Mouse (Mus musculus): ENCODE data around the gene Tmem273. TPM values are rescaled to one million over a fixed set of nuclear protein-coding genes. Genes with fewer than 3 reads are reported as not detected.

Gene Tmem273
- polyA plus RNA-seq, 1 experiment from 2014 or later: 0.30 TPM

DNA sequence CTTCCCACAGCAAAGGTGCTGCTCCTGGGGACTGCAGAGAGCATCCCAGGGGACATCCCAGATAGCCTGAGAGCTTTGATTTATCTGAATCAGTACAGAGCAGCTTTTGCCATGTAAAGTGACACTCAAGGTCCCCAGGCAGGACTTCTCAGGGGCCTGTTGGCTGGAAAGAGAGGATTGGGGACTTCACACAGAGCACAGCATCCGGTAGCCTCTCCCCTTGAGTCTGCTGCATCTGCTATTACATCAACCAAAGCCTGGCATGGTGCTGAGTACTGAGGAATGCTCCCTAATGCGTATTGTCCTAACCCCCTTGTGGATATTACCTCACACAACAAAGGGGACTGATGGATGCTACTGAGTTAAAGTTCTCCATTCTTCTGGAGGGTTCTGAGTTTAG lies 75.9 kb downstream of the Tmem273 start:
- H3K27ac ChIP-seq: peak overlapping the region; percentile 81
- no peaks in the 10 kb centered on the region for H3K9me3 ChIP-seq (replicated peaks; ENCODE audit: low read length)
- H3K36me3 ChIP-seq (ENCODE audit: insufficient read depth, low read length): no peaks in the 10 kb centered on the region
- H3K4me3 ChIP-seq (replicated peaks; ENCODE audit: low read depth, low read length): no peak overlapping the region
- WGBS: 56% methylated on average over 2 of the region's 2 CpGs
- no peak overlapping the region for H3K4me2 ChIP-seq (ENCODE audit: low read length)
- H3K27me3 ChIP-seq (ENCODE audit: insufficient read depth, low read length): 0 out of 2 replicates have a peak, but pooled peaks cover 7% of the 10 kb centered on the region
- ATAC-seq (replicated peaks; ENCODE audit: low FRiP score, low read depth) (no peak; the same call in 1 of the 2 replicates), DNase-seq (ENCODE audit: low spot score) (peak; percentile 51)
- H3K9ac ChIP-seq (ENCODE audit: low read depth, low read length): no peak overlapping the region
- no peak for TF ChIP-seq CTCF (IDR thresholded peaks at IDR 0.05; ENCODE audit: low read depth)
- no peaks in the 10 kb centered on the region; the same call in 1 of the 2 replicates for H3K4me1 ChIP-seq (replicated peaks; ENCODE audit: insufficient read depth, low read length)

DNA sequence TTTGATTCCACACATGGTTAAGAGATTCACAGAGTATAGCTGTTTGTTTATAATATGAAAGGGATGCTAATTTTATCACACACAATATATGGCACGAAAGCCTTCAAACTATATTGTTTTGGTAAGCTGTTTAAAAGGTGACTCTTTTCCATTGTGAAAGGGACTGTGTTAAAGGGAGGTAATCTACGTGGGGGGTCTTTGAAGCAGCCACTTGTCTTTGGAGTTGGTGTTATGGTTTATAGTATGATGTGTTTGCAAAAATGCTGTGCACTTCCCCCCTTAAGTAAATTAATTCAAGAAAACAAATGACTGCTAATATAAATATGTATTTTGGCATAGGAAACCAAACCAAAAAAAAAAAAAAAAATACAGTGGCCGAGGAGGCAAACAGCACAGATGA lies 79.6 kb downstream of the Tmem273 start:
- peak; percentile 59 for DNase-seq (ENCODE audit: low spot score)
- Histone ChIP-seq H3K36me3 (ENCODE audit: insufficient read depth, low read length) (no peaks in the 10 kb centered on the region), H3K4me3 (replicated peaks; ENCODE audit: low read depth, low read length) (no peak overlapping the region), H3K9me3 (replicated peaks; ENCODE audit: low read length) (no peaks in the 10 kb centered on the region), H3K27ac (0 out of 2 replicates have a peak overlapping the region, but pooled peaks have one; percentile 42), H3K9ac (ENCODE audit: low read depth, low read length) (no peak overlapping the region), H3K27me3 (ENCODE audit: insufficient read depth, low read length) (no peaks in the 10 kb centered on the region), H3K4me1 (replicated peaks; ENCODE audit: insufficient read depth, low read length) (no peaks in the 10 kb centered on the region; the same call in 1 of the 2 replicates), H3K4me2 (ENCODE audit: low read length) (no peak overlapping the region)
- WGBS: 65% methylated on average over 3 of the region's 3 CpGs
- no peak for ATAC-seq (replicated peaks; ENCODE audit: low FRiP score, low read depth)
- no peak for TF ChIP-seq CTCF (IDR thresholded peaks at IDR 0.05; ENCODE audit: low read depth)

Other genes with a start within 250 kb of the Tmem273 start
- gene Prrxl1, start 186.6 kb upstream of the Tmem273 start, polyA plus RNA-seq (2015; fragmentation: Nextera tagmentation; extraction: Ambion mirVana): 0.04 TPM in 1 of 2 replicates, not detected in the other
- gene 3425401B19Rik, start 100.7 kb upstream of the Tmem273 start, polyA plus RNA-seq (2015; fragmentation: Nextera tagmentation; extraction: Ambion mirVana): 0.04 and 0.12 TPM in 2 replicates
- gene Fam170b, start 48.0 kb downstream of the Tmem273 start, polyA plus RNA-seq (2015; fragmentation: Nextera tagmentation; extraction: Ambion mirVana): 0.04 and 0.09 TPM in 2 replicates
- gene Vstm4, start 70.8 kb downstream of the Tmem273 start, polyA plus RNA-seq (2015; fragmentation: Nextera tagmentation; extraction: Ambion mirVana): 45.2 and 47.4 TPM in 2 replicates
- gene Lrrc18, start 205.4 kb downstream of the Tmem273 start, polyA plus RNA-seq (2015; fragmentation: Nextera tagmentation; extraction: Ambion mirVana): 0.56 and 0.72 TPM in 2 replicates